Mouse (Mus musculus): ENCODE results near the gene Csnk2a2. TPM values are rescaled to one million over a fixed set of nuclear protein-coding genes. Genes with fewer than 3 reads are reported as not detected.

Csnk2a2 gene
- total RNA-seq (2021) = 10 to 100 TPM; 51.4 to 52.8 TPM
- long read RNA-seq, experiment 1, full-length matches to known transcripts = 22 of 79 reads
- long read RNA-seq, experiment 1, partial matches to known transcripts = 2 of 79 reads
- long read RNA-seq, experiment 1, other reads (novel, unspliced or antisense) = 55 of 79 reads
- long read RNA-seq, experiment 2, full-length matches to known transcripts = 19 of 46 reads
- long read RNA-seq, experiment 2, partial matches to known transcripts = 15 of 46 reads
- long read RNA-seq, experiment 2, other reads (novel, unspliced or antisense) = 12 of 46 reads

GRCm38 (mm10) chr8:95490006-95490405, at the start of gene Csnk2a2:
TSS of gene Csnk2a2 (minus strand) at chr8:95490039.
- DNase-seq (ENCODE audit: low spot score in 2 of 2) = no peak

GRCm38 (mm10) chr8:95539487-95539886, 49.6 kb upstream of the Csnk2a2 start:
- no peak for DNase-seq (ENCODE audit: low spot score in 2 of 2)

GRCm38 (mm10) chr8:95533584-95534387, 43.9 kb upstream of the Csnk2a2 start, which contains the start of gene Ccdc113:
TSS of gene Ccdc113 (plus strand) at chr8:95534085.
- peak; percentile 28 to 51 for DNase-seq (ENCODE audit: low spot score in 2 of 2)

- DNase-seq (ENCODE audit: low spot score in 2 of 2) = no peak
Measured at GRCm38 (mm10) chr8:95532206-95532605, 42.4 kb upstream of the Csnk2a2 start.

GRCm38 (mm10) chr8:95528750-95529310, 39.0 kb upstream of the Csnk2a2 start:
- no peak for DNase-seq (ENCODE audit: low spot score in 2 of 2)

GRCm38 (mm10) chr8:95528194-95528593, 38.4 kb upstream of the Csnk2a2 start:
- no peak for DNase-seq (ENCODE audit: low spot score in 2 of 2)

- no peak for DNase-seq (ENCODE audit: low spot score in 2 of 2)
Measured at GRCm38 (mm10) chr8:95523991-95524390, 34.2 kb upstream of the Csnk2a2 start.

- DNase-seq (ENCODE audit: low spot score in 2 of 2) = no peak
Measured at GRCm38 (mm10) chr8:95516928-95517327, 27.1 kb upstream of the Csnk2a2 start.

GRCm38 (mm10) chr8:95513219-95513618, 23.4 kb upstream of the Csnk2a2 start:
- DNase-seq (ENCODE audit: low spot score in 2 of 2) = no peak

- DNase-seq (ENCODE audit: low spot score in 2 of 2) = no peak
Measured at GRCm38 (mm10) chr8:95512257-95512656, 22.4 kb upstream of the Csnk2a2 start.

GRCm38 (mm10) chr8:95506245-95506644, 16.4 kb upstream of the Csnk2a2 start:
- DNase-seq (ENCODE audit: low spot score in 2 of 2) = no peak

- DNase-seq (ENCODE audit: low spot score in 2 of 2) = no peak
Measured at GRCm38 (mm10) chr8:95505606-95506005, 15.8 kb upstream of the Csnk2a2 start.

- DNase-seq (ENCODE audit: low spot score in 2 of 2) = no peak
Measured at GRCm38 (mm10) chr8:95504835-95505234, 15.0 kb upstream of the Csnk2a2 start.

GRCm38 (mm10) chr8:95502431-95502830, 12.6 kb upstream of the Csnk2a2 start:
- no peak for DNase-seq (ENCODE audit: low spot score in 2 of 2)

- DNase-seq (ENCODE audit: low spot score in 2 of 2) = no peak
Measured at GRCm38 (mm10) chr8:95500436-95500835, 10.6 kb upstream of the Csnk2a2 start.

- DNase-seq (ENCODE audit: low spot score in 2 of 2) = no peak
Measured at GRCm38 (mm10) chr8:95499266-95500064, 9.6 kb upstream of the Csnk2a2 start.

- DNase-seq (ENCODE audit: low spot score in 2 of 2) = no peak
Measured at GRCm38 (mm10) chr8:95497821-95498220, 8.0 kb upstream of the Csnk2a2 start.

- no peak for DNase-seq (ENCODE audit: low spot score in 2 of 2)
Measured at GRCm38 (mm10) chr8:95496420-95496819, 6.6 kb upstream of the Csnk2a2 start.

GRCm38 (mm10) chr8:95495444-95495843, 5.6 kb upstream of the Csnk2a2 start:
- DNase-seq (ENCODE audit: low spot score in 2 of 2) = no peak

- DNase-seq (ENCODE audit: low spot score in 2 of 2) = no peak
Measured at GRCm38 (mm10) chr8:95492057-95492456, 2.2 kb upstream of the Csnk2a2 start.

GRCm38 (mm10) chr8:95488698-95489332, 1.0 kb downstream of the Csnk2a2 start:
- DNase-seq (ENCODE audit: low spot score in 2 of 2) = peak; percentile 87
